Mouse (Mus musculus): ENCODE data around the gene Slc6a12. TPM values are rescaled to one million over a fixed set of nuclear protein-coding genes. Genes with fewer than 3 reads are reported as not detected.

Slc6a12 gene
- polyA plus RNA-seq, 1 experiment from 2014 or later: not detected

- no peaks in the 10 kb centered on the region for H3K9me3 ChIP-seq (ENCODE audit: control insufficient read depth, low read length)
- peak; percentile 57; the same call in 1 of the 2 replicates for ATAC-seq (ENCODE audit: low FRiP score)
- no peak overlapping the region for H3K27ac ChIP-seq (ENCODE audit: low read depth, low read length)
- peak overlapping the region; percentile 12; the same call in 1 of the 2 replicates for H3K9ac ChIP-seq (ENCODE audit: low read depth, low read length)
- no peak for DNase-seq (ENCODE audit: low spot score)
- peaks cover 14% of the 10 kb centered on the region for H3K27me3 ChIP-seq (ENCODE audit: control insufficient read depth, insufficient read depth, low read length)
- H3K4me3 ChIP-seq (ENCODE audit: low read depth, low read length): no peak overlapping the region
- H3K4me1 ChIP-seq (replicated peaks; ENCODE audit: control insufficient read depth, insufficient read depth, low read length): no peaks in the 10 kb centered on the region; the same call in 1 of the 2 replicates
- no peak overlapping the region for H3K4me2 ChIP-seq (replicated peaks; ENCODE audit: low read depth, low read length)
- no peaks in the 10 kb centered on the region for H3K36me3 ChIP-seq (ENCODE audit: control insufficient read depth, insufficient read depth, low read length)
- WGBS: 40% methylated on average over 5 of the region's 5 CpGs
Measured at GRCm38 (mm10) chr6:121407571-121408011, 64.7 kb downstream of the Slc6a12 start.

GRCm38 (mm10) chr6:121412558-121413297 is 69.9 kb downstream of the Slc6a12 start:
- peak overlapping the region; percentile 25 for H3K4me3 ChIP-seq (ENCODE audit: low read depth, low read length)
- no peaks in the 10 kb centered on the region for H3K9me3 ChIP-seq (ENCODE audit: control insufficient read depth, low read length)
- H3K27me3 ChIP-seq (ENCODE audit: control insufficient read depth, insufficient read depth, low read length): peaks cover 36% of the 10 kb centered on the region
- no peaks in the 10 kb centered on the region for H3K36me3 ChIP-seq (ENCODE audit: control insufficient read depth, insufficient read depth, low read length)
- peak overlapping the region; percentile 31; the same call in 1 of the 2 replicates for H3K9ac ChIP-seq (ENCODE audit: low read depth, low read length)
- 2% methylated on average over 44 of the region's 46 CpGs for WGBS
- no peak overlapping the region for H3K27ac ChIP-seq (ENCODE audit: low read depth, low read length)
- H3K4me2 ChIP-seq (replicated peaks; ENCODE audit: low read depth, low read length): peak overlapping the region; percentile 34
- DNase-seq (ENCODE audit: low spot score) (peak; percentile 43), ATAC-seq (ENCODE audit: low FRiP score) (peak; percentile 55)
- peaks cover 2% of the 10 kb centered on the region; the same call in 1 of the 2 replicates for H3K4me1 ChIP-seq (replicated peaks; ENCODE audit: control insufficient read depth, insufficient read depth, low read length)

Other genes with a start within 250 kb of the Slc6a12 start
- 17.1 and 27.4 TPM in 2 replicates for gene Mical3, start 212.1 kb upstream of the Slc6a12 start, polyA plus RNA-seq (2014; fragmentation: Nextera tagmentation; extraction: Ambion mirVana)
- gene Pex26, start 159.4 kb upstream of the Slc6a12 start, polyA plus RNA-seq (2014; fragmentation: Nextera tagmentation; extraction: Ambion mirVana): 5.7 and 6.4 TPM in 2 replicates
- gene Tuba8, start 132.4 kb upstream of the Slc6a12 start, polyA plus RNA-seq (2014; fragmentation: Nextera tagmentation; extraction: Ambion mirVana): 0.54 and 0.60 TPM in 2 replicates
- gene Usp18, start 97.2 kb upstream of the Slc6a12 start, polyA plus RNA-seq (2014; fragmentation: Nextera tagmentation; extraction: Ambion mirVana): 1.2 and 1.3 TPM in 2 replicates
- gene Slc6a13, start 42.8 kb upstream of the Slc6a12 start, polyA plus RNA-seq (2014; fragmentation: Nextera tagmentation; extraction: Ambion mirVana): 2.2 and 2.9 TPM in 2 replicates
- gene Iqsec3, start 130.6 kb downstream of the Slc6a12 start, polyA plus RNA-seq (2014; fragmentation: Nextera tagmentation; extraction: Ambion mirVana): 1.8 and 2.5 TPM in 2 replicates